Mouse (Mus musculus) yolk sac, embryonic 10.5 days (tissue): ENCODE data around the gene Cdh24.
A peak's percentile ranks its signal among the peaks of the same experiment; 100 is the strongest.

Experiments
- DNase-seq: peaks from one replicate; pipeline ENCODE4 v3.0.0-alpha.2; 2017; ENCODE audit warnings: low spot score

Gene Cdh24

DNA sequence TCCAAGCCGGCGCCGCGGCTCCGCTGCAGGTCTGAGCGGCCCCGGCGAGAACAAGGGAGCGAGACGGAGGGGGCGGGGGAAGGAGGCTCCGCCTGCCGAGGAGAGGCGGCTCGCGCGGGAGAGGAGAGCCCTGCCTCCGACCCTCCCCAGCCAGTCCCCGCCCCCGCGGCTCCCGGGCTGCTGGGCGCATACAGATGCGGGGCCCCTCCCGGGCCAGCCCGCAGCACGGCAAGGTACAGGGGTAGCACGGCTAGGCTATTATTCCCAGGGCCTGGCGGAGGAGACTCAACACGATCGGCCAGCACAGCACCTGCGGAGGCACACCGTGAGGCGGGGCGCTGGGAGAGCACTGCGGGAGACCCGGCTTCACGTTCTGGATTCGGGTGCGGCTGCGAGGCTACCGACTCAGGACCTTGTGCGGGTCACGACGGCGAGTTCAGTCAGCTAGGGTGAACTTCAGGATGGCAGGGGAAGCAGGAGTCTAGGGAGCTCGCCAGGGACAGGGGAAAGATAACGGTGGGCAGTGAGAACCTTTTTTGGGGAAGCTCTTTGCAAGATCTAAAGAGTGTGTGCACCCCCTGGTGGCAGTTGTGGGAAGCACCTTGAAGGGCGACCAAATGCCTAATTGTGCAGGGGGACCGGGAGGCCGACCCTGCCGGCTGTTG, at the start of gene Cdh24:
TSS of gene Cdh24 (minus strand) at position 60 of the 665 bp plus-strand sequence.
- peak; percentile 93 for DNase-seq

DNA sequence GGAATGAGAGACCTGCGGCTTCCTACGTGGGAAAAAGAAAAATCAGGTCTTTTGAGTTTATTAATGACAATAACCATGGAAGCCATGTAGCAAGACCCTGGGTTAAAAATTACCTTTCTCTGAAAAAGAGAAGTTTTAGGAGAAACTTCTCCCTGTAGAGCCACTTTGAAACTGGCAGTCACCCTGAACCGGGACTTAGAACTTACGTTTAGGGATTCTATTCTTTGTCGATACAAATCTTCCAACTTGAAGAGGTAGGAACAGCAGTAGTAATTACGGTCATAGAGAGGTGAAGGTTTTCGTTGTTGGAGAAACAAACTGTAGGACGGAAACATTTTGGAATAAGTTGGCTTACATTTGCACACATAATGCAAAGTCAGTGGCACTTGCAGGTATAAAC, 46.1 kb upstream of the Cdh24 start:
- DNase-seq = no peak

DNA sequence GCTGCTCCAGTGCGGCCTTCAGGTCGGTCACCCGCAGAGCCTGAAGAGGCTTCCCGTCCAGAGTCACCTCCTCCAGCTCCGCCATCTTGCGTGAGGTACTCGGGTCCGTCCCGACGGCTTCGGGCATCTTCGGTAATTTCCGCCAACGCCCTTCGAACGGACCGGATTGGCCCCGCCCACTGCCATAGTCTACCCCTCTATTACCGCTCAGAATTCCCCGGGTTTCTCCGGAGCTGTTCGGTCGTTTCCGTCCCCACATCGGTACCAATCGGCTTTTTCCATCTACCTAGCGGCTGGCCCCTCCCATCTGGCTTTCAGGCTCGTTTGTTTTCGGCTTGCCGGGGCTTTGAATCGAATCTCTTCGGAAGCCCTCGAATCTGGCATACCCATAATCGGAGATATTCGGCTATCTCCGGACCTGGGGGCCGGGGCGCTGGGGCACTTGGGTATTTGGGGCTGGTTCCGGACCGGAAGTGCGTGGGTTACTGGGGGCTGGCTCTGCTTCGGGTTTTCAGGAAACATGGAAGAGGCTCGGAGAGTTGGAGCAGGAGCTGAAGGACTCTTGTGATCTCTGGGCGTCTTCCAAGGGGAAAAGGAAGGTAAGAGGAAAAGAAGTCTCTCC, 45.5 kb upstream of the Cdh24 start, which contains the start of gene Acin1:
TSS of gene Acin1 (minus strand) at position 410 of the 622 bp plus-strand sequence.
- peak; percentile 100 for DNase-seq

GRCm38 (mm10) chr14:54686063-54686521, 44.9 kb upstream of the Cdh24 start, which contains the start of gene 1700123O20Rik:
Gene 1700123O20Rik (plus strand): TSS chr14:54686216.
- peak; percentile 89 for DNase-seq

- DNase-seq = no peak
Measured at GRCm38 (mm10) chr14:54685471-54685870, 44.3 kb upstream of the Cdh24 start.

- DNase-seq = no peak
Measured at GRCm38 (mm10) chr14:54682396-54682795, 41.2 kb upstream of the Cdh24 start.

DNA sequence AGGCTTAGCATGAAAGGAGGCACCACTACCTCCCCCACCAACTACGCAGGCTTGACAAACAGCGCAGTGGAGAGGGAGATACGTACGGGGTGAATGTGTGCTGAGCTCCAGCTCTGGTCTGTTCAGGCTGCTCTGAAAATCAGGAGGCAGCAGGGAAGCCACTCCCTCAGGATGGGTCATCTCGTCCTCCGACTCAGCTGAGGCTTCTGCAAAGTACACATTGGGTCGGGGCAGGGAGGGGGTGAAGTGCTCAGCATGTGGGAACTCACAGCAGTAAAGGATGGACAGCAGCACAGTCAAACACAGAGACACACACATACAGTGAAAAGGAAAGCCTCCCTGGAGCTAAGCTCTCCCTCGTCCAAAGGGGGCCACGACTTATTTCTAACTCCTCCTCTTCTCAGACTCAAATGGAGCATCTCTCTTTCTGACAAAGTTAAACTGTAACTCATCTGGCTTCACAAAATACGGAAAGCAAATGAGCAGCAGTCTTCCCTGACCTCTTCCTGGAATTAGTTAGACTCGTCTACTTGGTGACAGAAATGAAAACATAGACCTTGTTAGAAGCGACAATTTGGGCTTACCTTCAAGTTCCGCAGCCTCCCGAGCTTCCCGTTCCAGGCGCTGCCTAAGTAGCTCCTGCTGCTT, 37.6 kb upstream of the Cdh24 start:
- DNase-seq = peak; percentile 83

- no peak for DNase-seq
Measured at GRCm38 (mm10) chr14:54676290-54676689, 35.1 kb upstream of the Cdh24 start.

- DNase-seq = no peak
Measured at GRCm38 (mm10) chr14:54674317-54674716, 33.2 kb upstream of the Cdh24 start.

DNA sequence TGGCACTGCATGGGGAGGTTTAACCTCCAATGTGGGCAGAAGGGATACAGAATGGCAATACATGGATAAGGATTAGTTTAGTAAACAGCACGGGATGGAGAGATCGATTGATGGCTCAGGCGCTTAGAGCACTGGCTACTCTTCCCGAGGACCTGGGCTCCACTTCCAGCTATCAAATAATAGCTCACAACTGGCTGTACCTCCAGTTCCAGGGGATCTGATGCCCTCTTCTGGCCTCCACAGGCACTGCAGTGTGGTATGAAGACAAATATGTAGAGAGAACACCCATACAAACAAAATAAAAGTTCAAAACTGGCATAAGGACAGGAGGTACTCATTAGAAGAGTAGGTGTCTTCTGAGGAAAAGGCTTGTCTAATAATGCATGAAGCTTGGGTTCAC, 28.2 kb upstream of the Cdh24 start:
- no peak for DNase-seq

DNA sequence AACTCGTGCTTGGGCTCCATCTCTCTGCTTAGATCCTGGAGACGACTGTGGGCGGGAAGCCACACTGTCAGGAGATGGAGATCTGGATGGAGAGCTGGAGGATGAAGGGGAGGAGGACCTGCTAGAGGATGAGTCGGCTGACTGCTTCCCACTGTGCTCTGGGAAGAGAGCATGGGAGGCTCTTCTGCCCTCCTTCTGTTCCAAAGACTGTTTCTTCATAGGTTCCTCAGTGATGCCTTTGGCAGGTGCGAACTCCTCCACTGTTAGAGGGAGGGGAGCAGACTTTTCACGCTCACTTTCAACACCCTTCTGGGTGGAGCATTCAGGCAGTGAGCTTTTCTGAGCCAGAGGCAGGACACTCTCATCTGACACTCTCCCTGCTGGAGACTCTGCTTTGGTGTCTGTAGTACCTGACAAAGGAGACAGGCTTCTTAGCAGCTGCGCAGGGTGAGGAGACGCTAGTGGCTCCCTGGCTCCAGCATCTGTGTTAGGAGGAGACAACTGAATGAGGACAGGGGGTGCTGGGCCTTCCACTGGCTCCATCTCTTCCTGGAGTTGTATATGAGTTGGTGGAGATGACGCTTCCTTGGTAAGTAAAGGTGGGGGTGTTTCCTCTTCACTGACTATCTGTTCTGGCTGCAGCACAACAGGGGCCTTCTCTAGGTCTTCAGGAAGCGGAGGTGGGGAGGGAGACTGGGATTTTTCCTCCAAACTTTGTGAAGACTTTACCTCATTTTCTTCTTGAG, 23.5 kb upstream of the Cdh24 start:
- DNase-seq = no peak

- DNase-seq = no peak
Measured at GRCm38 (mm10) chr14:54660009-54660408, 18.8 kb upstream of the Cdh24 start.

DNA sequence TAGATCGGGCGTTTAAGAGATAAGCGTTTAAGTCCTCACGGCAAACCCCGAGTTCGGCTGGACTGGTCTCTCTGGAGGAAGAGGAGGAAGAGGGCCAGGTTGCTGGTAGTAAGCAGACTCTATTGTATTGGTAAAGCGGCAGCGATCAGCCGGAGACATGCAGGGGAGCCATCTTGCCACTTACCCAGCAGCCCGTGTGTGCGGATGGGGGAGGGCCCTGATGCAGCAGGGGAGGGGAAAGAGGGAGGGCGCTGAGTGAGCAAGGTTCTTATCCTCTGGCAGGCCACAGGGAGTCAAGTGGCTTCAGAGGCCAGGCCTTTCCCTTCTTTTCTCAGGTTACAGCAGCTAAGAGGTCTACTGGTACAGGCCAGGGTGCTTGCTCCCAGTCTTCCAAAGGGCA, 12.3 kb upstream of the Cdh24 start:
- peak; percentile 94 for DNase-seq

GRCm38 (mm10) chr14:54652787-54653186, 11.6 kb upstream of the Cdh24 start:
- peak; percentile 20 for DNase-seq

GRCm38 (mm10) chr14:54651556-54651955, 10.4 kb upstream of the Cdh24 start:
- DNase-seq = no peak

- peak; percentile 77 for DNase-seq
Measured at GRCm38 (mm10) chr14:54650621-54651454, 9.7 kb upstream of the Cdh24 start.

- no peak for DNase-seq
Measured at GRCm38 (mm10) chr14:54647900-54648299, 6.7 kb upstream of the Cdh24 start.

DNA sequence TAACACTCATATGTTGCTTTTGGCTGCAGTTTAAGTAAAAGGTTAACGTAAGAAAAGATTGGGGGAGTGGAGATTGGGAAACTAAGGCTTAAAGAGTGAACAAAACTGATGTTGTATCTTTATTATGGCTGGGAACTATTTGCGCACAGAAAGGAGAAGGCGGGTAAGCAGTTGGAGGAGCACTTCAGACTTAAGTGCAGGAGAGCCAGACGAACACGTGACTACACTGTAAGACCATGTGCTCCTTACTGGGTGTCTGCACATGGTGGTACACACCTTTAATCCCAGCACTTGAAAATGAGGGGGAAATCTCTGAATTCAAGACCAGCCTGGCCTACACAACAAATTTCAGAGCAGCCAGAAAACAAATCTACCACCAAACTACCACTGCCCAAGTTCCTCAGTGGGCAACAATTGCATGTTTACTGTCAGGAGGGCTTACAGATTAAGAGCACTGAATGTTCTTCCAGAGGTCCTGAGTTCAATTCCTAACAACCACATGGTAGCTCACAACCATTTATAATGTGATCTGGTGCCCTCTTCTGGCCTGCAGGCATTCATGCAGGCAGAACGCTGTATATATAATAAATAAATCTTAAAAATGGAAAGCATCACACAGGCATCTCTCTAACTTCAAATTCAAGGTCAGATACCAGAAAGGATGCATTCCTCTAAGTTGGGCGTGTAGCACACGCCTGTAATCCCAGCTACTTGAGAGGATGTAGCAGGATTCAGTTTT, 5.9 kb upstream of the Cdh24 start:
- no peak for DNase-seq

DNA sequence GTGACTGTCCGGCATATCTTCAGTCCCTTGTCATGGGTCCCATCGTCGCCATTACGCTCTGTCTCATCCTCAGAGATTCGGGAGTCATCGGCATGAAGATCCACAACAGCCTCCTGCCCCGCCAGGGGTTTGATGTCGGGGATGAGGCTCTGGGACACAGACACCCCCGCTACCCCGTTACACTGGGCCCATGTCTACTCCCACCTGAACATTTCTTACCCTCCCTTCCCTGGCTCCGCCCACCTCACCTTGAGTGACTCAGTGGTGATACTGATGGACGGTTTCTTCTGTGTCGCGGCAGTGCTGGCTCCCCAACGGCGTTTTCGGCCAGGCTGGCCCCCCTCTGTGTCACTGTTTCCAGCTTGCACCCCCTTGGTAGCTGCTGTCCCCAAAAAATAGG, 5.3 kb upstream of the Cdh24 start:
- DNase-seq = no peak

DNA sequence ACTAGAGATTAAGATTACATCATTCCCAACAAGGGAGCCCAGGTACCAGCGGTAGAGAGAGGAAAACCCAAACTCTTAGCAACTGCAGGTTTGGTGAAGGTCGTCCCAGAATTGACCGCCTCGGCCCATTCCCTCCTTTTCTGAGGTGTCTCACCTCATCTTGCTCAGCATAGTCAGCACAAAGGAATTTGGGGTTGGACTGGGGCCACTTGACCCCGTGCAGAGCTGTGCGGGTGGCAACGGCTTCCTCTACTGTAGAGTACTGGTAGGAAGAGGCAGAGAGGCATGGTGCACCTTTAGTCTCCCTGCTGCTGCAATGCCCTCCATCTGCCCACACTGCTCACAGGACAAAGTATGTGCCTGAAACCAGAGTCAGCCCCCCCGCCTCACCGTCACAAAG, 3.1 kb upstream of the Cdh24 start:
- DNase-seq = no peak

GRCm38 (mm10) chr14:54643011-54643410, 1.8 kb upstream of the Cdh24 start:
- DNase-seq = no peak
